Mouse (Mus musculus) hindbrain, embryonic 11.5 days (tissue): ENCODE measurements at regions not wholly inside any gene's neighbourhood (a gene's known extent, or its start where the extent isn't known, plus 50 kb on each side); places are given as distances from the start of the nearest gene placed in this dataset.

Experiments used
- ATAC-seq: fragments of 200-750 bp; cut with Nextera tagmentation; 2 replicates; pipeline ENCODE4 v1.8.0; 2017; ENCODE audit warnings: mild to moderate bottlenecking, moderate TSS enrichment, moderate library complexity; ENCODE audit not compliant: low FRiP score
- DNase-seq: peaks from one replicate; pipeline ENCODE4 v3.0.0-alpha.2; 2015; ENCODE audit warnings: low spot score
- H3K27ac ChIP-seq: fragments of 300-500 bp; sonication (generic); 2 replicates; pipeline ENCODE4 v1.5.1; 2014; ENCODE audit warnings: mild to moderate bottlenecking, low read depth, low read length
- H3K27me3 ChIP-seq: fragments of 300-500 bp; sonication (generic); 2 replicates; pipeline ENCODE4 v1.6.1; 2014; ENCODE audit warnings: mild to moderate bottlenecking, low read length, moderate library complexity, mixed read lengths; ENCODE audit not compliant: control insufficient read depth, insufficient read depth
- H3K36me3 ChIP-seq: fragments of 300-500 bp; sonication (generic); 2 replicates; pipeline ENCODE4 v1.6.1; 2014; ENCODE audit warnings: mild to moderate bottlenecking, low read length, moderate library complexity, mixed read lengths; ENCODE audit not compliant: control insufficient read depth, insufficient read depth
- H3K4me1 ChIP-seq: fragments of 300-500 bp; sonication (generic); replicated peaks from 2 replicates; pipeline ENCODE4 v1.6.1; 2014; ENCODE audit warnings: low read length, mixed read lengths; ENCODE audit not compliant: control insufficient read depth, insufficient read depth
- H3K4me2 ChIP-seq: fragments of 300-500 bp; sonication (generic); replicated peaks from 2 replicates; pipeline ENCODE4 v1.6.1; 2014; ENCODE audit warnings: mild to moderate bottlenecking, low read depth, low read length
- H3K4me3 ChIP-seq: fragments of 300-500 bp; sonication (generic); 2 replicates; pipeline ENCODE4 v1.5.1; 2014; ENCODE audit warnings: low read depth, low read length
- H3K9ac ChIP-seq: fragments of 300-500 bp; sonication (generic); 2 replicates; pipeline ENCODE4 v1.6.1; 2014; ENCODE audit warnings: low read depth, low read length
- H3K9me3 ChIP-seq: fragments of 300-500 bp; sonication (generic); 2 replicates; pipeline ENCODE4 v1.6.1; 2016; ENCODE audit warnings: low read length; ENCODE audit not compliant: control insufficient read depth
- WGBS: fragments of 180-500 bp; shearing (Covaris S2); extraction: QIAGEN DNeasy Blood & Tissue Kit; methylation state at CpG from one replicate; pipeline ENCODE4 v1.1.7; 2014; 5-methylcytosine and 5-hydroxymethylcytosine counted together

DNA sequence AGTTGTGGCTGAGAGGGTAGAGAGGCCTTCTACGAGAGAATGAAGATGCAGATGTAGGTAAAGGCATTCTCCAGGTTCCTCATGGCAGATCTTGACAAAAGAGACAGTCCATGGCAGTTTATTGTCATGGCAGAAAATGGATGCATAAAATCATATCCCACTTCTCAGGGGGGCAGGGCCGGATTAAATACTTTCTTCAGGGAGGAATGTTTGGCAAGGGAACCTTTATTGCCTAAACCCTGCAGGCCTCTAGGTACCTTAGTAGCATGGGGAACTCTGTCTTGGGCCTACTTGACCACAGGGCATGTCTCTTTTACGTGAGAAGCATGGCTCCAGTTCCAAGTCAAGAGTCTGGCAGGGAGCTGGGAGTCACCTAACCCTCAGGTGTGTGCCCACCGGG lies 74.4 kb upstream of the Eef1e1 start:
- WGBS: 86% methylated on average over 4 of the region's 4 CpGs

DNA sequence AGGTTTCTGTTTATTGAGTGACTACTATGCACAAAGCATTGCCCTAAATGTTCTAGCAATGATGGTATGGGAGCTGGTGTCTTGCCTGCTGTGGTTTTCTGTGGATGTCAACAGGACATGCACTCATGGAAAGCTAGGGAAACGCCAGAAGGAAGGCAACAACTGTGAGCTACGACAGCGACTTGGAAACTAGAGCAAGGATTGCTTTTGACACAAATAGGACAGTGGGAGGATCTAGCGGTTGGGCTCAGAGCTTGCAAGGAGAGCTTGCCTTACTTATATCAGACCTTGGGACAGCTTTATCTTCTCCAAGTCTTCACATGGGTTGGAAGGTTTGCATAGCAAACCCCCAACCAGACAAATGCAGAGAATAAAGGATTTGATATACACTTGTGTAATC lies 66.6 kb upstream of the Eef1e1 start:
- H3K4me3 ChIP-seq: no peak overlapping the region
- no peak for ATAC-seq
- WGBS: 84% methylated on average over 4 of the region's 4 CpGs

More for the DNA sequence above, 74.4 kb upstream of the Eef1e1 start:
- H3K9me3 ChIP-seq: no peaks in the 10 kb centered on the region
- ATAC-seq: no peak
- H3K27ac ChIP-seq: no peak overlapping the region
- H3K4me2 ChIP-seq: no peak overlapping the region
- no peak overlapping the region for H3K9ac ChIP-seq
- H3K36me3 ChIP-seq: no peaks in the 10 kb centered on the region
- no peak for DNase-seq
- H3K4me3 ChIP-seq: no peak overlapping the region
- no peaks in the 10 kb centered on the region for H3K4me1 ChIP-seq
- H3K27me3 ChIP-seq: no peaks in the 10 kb centered on the region

DNA sequence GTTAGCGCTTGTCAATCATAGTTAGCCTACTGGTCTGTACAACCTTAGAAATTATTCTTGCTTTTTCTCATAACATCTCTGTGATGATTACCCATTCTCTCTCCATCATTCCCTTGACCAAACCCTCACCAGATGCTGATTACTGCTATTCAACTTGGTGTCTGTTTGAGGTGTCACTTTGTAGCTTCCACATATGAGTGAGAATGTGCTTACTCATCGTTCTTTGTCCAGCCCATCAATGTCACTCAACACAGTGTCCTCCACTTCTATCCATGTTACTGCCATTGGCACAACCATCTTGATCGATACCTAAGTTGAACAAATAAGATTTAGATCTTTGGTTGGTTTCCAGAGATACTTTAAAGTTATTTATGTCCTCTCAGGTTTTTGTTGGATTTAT lies 62.3 kb upstream of the Eef1e1 start:
- 98% methylated on average over 3 of the region's 3 CpGs for WGBS
- Histone ChIP-seq H3K27me3 (no peaks in the 10 kb centered on the region), H3K27ac (no peak overlapping the region), H3K4me1 (no peaks in the 10 kb centered on the region), H3K4me3 (no peak overlapping the region), H3K36me3 (no peaks in the 10 kb centered on the region), H3K9ac (no peak overlapping the region), H3K9me3 (no peaks in the 10 kb centered on the region), H3K4me2 (no peak overlapping the region)
- no peak for ATAC-seq
- DNase-seq: no peak

More for the DNA sequence above, 66.6 kb upstream of the Eef1e1 start:
- H3K4me1 ChIP-seq: no peaks in the 10 kb centered on the region
- H3K4me2 ChIP-seq: no peak overlapping the region
- no peak for DNase-seq
- no peaks in the 10 kb centered on the region for H3K36me3 ChIP-seq
- no peak overlapping the region for H3K27ac ChIP-seq
- no peak overlapping the region for H3K9ac ChIP-seq
- H3K27me3 ChIP-seq: no peaks in the 10 kb centered on the region
- H3K9me3 ChIP-seq: no peaks in the 10 kb centered on the region

GRCm38 (mm10) chr13:38714838-38715237 lies 56.0 kb upstream of the Eef1e1 start:
- H3K27ac ChIP-seq: no peak overlapping the region
- no peaks in the 10 kb centered on the region for H3K4me1 ChIP-seq
- ATAC-seq: no peak
- 93% methylated on average over 5 of the region's 5 CpGs for WGBS
- no peaks in the 10 kb centered on the region for H3K9me3 ChIP-seq
- no peak for DNase-seq
- no peaks in the 10 kb centered on the region for H3K36me3 ChIP-seq
- H3K4me3 ChIP-seq: no peak overlapping the region
- H3K9ac ChIP-seq: no peak overlapping the region
- no peaks in the 10 kb centered on the region for H3K27me3 ChIP-seq
- no peak overlapping the region for H3K4me2 ChIP-seq
